Mouse (Mus musculus) lung, postnatal 10 days (tissue): ENCODE measurements around the gene Tbx18.

Experiments used
- DNase-seq: peaks from one replicate; pipeline ENCODE4 v3.0.0; 2021

Tbx18 gene

DNA sequence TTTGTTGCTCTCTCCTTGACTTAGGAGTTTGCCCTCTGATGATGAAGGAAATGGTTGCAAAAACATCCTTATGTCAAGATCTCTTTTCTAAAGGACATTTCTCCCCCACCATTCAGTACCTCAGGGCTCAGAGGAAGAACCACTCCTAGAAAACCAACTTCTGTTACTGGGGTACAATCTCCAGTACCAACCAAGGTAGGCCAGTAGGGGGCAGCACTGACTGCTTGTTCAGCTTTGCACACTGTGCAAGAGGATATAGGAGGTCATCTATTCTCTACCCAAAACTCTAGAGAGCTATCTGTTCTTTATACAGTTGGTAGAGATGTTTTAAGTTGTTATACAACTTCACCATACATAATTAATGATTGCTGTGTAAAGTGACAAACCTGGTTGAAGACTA lies 22.9 kb downstream of the Tbx18 start:
- DNase-seq, result peak; percentile 63

DNA sequence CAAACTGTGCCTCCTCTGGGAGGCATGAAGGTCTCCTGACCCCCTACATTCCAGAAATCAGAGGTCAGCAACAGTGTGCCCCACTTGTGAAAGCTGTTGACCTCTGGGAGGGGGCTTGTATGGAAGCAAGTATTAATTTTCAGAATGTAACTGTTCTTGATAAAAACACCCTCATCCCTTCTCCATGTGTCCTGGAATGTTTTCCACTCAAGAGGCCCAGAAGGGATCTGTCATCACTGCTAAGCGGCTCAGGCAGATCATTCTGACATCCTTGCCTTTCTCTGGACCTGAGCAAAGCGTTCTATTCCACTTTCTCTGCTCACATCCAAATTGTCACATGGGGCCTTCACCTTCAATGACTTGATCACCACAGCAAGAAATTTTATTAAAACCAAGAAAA lies 28.8 kb downstream of the Tbx18 start:
- DNase-seq, result no peak

DNA sequence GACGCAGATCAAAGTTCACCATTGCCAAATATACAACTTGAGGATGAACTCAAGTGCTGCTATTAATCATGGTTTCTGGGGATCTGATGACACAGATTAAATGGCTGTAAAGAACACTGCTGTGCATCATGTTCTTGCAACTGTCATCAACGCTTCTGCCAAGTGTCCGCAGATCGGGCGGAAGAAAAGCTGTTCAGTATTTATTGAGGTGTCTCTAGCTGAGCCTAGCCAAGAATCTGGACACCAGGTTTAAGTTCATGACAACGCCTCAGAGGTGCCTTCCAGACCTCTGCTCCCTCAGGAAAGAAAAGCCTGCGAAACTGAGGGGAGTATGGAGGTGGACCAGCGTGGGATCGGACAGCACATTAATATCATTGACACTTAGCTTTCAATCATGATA lies 44.1 kb downstream of the Tbx18 start:
- no peak for DNase-seq

DNA sequence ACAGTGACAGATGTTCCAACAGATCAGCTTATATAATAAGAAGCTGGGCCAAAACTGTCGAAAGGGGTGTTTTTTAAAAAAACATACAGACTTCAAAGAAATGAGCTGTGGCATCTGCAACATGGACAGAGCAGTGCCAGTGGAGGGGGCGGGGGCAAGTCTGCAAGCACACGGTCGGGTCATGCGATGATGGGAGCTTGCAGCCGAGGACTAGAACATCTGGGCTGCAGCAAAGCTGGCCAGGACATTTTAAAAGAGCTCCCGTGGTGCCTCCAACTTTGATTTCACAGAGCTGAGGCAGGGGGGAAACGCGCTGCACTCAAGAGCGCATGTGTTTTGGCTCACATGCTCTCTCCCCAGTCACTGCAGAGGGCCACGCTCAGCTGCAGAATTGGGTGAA lies 48.8 kb downstream of the Tbx18 start:
- DNase-seq, result peak; percentile 4
